Mouse (Mus musculus): Measurements from ENCODE around the gene Olfr571. TPM values are rescaled to one million over a fixed set of nuclear protein-coding genes. Genes with fewer than 3 reads are reported as not detected.

The Olfr571 gene
- polyA plus RNA-seq, 1 experiment = not detected

GRCm38 (mm10) chr7:102942475-102942874 is 25.1 kb upstream of the Olfr571 start, which contains the start of gene Olfr573-ps1:
Olfr573-ps1 (minus strand) TSS chr7:102942575.
- 89% methylated on average over 2 of the region's 2 CpGs for WGBS
- DNase-seq = no peak
- Histone ChIP-seq H3K27me3 (replicated peaks; ENCODE audit: control insufficient read depth, insufficient read depth, low read length) (no peaks in the 10 kb centered on the region), H3K4me1 (ENCODE audit: control insufficient read depth, insufficient read depth, low read length) (no peaks in the 10 kb centered on the region), H3K4me3 (ENCODE audit: insufficient read depth, low read depth, low read length) (no peak within 1 kb of the TSS), H3K36me3 (ENCODE audit: control insufficient read depth, insufficient read depth, low read length) (no peaks in the 10 kb centered on the region), H3K27ac (ENCODE audit: insufficient read depth, low read depth, low read length) (no peak within 1 kb of the TSS)
- TF ChIP-seq CTCF (conservative IDR thresholded peaks at IDR 0.05; ENCODE audit: insufficient read depth, insufficient read length, low read depth, low read length) = no peak
- TF ChIP-seq POLR2A (IDR thresholded peaks at IDR 0.05; ENCODE audit: low read depth, low read length) = no peak

DNA sequence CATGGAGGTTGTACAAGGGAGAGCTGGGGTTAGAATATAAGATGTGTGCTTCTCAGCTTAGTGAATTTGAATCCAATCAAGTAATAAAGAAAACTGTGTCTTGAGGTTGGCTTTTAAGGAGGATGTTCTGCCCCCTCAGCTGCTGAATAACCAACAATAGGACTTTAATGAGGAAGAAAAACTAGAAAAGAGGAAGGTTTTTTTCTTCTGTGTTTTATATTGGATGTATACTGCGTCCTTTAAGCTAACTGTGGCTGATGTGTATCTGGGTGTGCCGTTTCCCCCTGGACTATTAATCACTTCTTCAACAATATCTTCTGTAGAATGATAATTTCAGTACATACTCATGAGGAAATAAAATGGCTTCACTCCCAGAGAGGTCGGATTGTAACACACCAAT is 9.8 kb upstream of the Olfr571 start:
- no peaks in the 10 kb centered on the region for H3K4me1 ChIP-seq (ENCODE audit: control insufficient read depth, insufficient read depth, low read length)
- TF ChIP-seq POLR2A (IDR thresholded peaks at IDR 0.05; ENCODE audit: low read depth, low read length) = no peak
- no peak for TF ChIP-seq CTCF (conservative IDR thresholded peaks at IDR 0.05; ENCODE audit: insufficient read depth, insufficient read length, low read depth, low read length)
- H3K27ac ChIP-seq (ENCODE audit: insufficient read depth, low read depth, low read length) = no peak overlapping the region
- no peak overlapping the region for H3K4me3 ChIP-seq (ENCODE audit: insufficient read depth, low read depth, low read length)
- H3K27me3 ChIP-seq (replicated peaks; ENCODE audit: control insufficient read depth, insufficient read depth, low read length) = no peaks in the 10 kb centered on the region; the same call in 1 of the 2 replicates
- H3K36me3 ChIP-seq (ENCODE audit: control insufficient read depth, insufficient read depth, low read length) = no peaks in the 10 kb centered on the region
- DNase-seq = no peak
- 65% methylated on average over 3 of the region's 3 CpGs for WGBS

GRCm38 (mm10) chr7:102924109-102924508 is 6.8 kb upstream of the Olfr571 start, which contains the start of gene Olfr572:
Olfr572 (plus strand) TSS chr7:102924409.
- Histone ChIP-seq H3K27ac (ENCODE audit: insufficient read depth, low read depth, low read length) (no peak within 1 kb of the TSS), H3K4me3 (ENCODE audit: insufficient read depth, low read depth, low read length) (no peak within 1 kb of the TSS), H3K36me3 (ENCODE audit: control insufficient read depth, insufficient read depth, low read length) (no peaks in the 10 kb centered on the region), H3K27me3 (replicated peaks; ENCODE audit: control insufficient read depth, insufficient read depth, low read length) (no peaks in the 10 kb centered on the region), H3K4me1 (ENCODE audit: control insufficient read depth, insufficient read depth, low read length) (no peaks in the 10 kb centered on the region)
- 55% methylated on average over 1 of the region's 1 CpGs for WGBS
- DNase-seq = no peak
- TF ChIP-seq CTCF (conservative IDR thresholded peaks at IDR 0.05; ENCODE audit: insufficient read depth, insufficient read length, low read depth, low read length) (no peak), POLR2A (IDR thresholded peaks at IDR 0.05; ENCODE audit: low read depth, low read length) (no peak)

GRCm38 (mm10) chr7:102919632-102920031 is 2.3 kb upstream of the Olfr571 start:
- H3K4me3 ChIP-seq (ENCODE audit: insufficient read depth, low read depth, low read length) = no peak overlapping the region
- WGBS = 0% methylated on average over 1 of the region's 1 CpGs
- no peaks in the 10 kb centered on the region for H3K4me1 ChIP-seq (ENCODE audit: control insufficient read depth, insufficient read depth, low read length)
- no peak overlapping the region for H3K27ac ChIP-seq (ENCODE audit: insufficient read depth, low read depth, low read length)
- TF ChIP-seq CTCF (conservative IDR thresholded peaks at IDR 0.05; ENCODE audit: insufficient read depth, insufficient read length, low read depth, low read length) (no peak), POLR2A (IDR thresholded peaks at IDR 0.05; ENCODE audit: low read depth, low read length) (no peak)
- DNase-seq = peak; percentile 41
- no peaks in the 10 kb centered on the region for H3K27me3 ChIP-seq (replicated peaks; ENCODE audit: control insufficient read depth, insufficient read depth, low read length)
- H3K36me3 ChIP-seq (ENCODE audit: control insufficient read depth, insufficient read depth, low read length) = no peaks in the 10 kb centered on the region

- no peaks in the 10 kb centered on the region for H3K27me3 ChIP-seq (replicated peaks; ENCODE audit: control insufficient read depth, insufficient read depth, low read length)
- TF ChIP-seq POLR2A (IDR thresholded peaks at IDR 0.05; ENCODE audit: low read depth, low read length) (no peak), CTCF (conservative IDR thresholded peaks at IDR 0.05; ENCODE audit: insufficient read depth, insufficient read length, low read depth, low read length) (no peak)
- no peak overlapping the region for H3K4me3 ChIP-seq (ENCODE audit: insufficient read depth, low read depth, low read length)
- H3K36me3 ChIP-seq (ENCODE audit: control insufficient read depth, insufficient read depth, low read length) = no peaks in the 10 kb centered on the region
- no peak for DNase-seq
- no peak overlapping the region for H3K27ac ChIP-seq (ENCODE audit: insufficient read depth, low read depth, low read length)
- no peaks in the 10 kb centered on the region for H3K4me1 ChIP-seq (ENCODE audit: control insufficient read depth, insufficient read depth, low read length)
- 57% methylated on average over 5 of the region's 5 CpGs for WGBS
These were observed 931 bp downstream of the Olfr571 start for GRCm38 (mm10) chr7:102916405-102916804.

GRCm38 (mm10) chr7:102915261-102915660 is 2.1 kb downstream of the Olfr571 start:
- Histone ChIP-seq H3K36me3 (ENCODE audit: control insufficient read depth, insufficient read depth, low read length) (no peaks in the 10 kb centered on the region), H3K4me3 (ENCODE audit: insufficient read depth, low read depth, low read length) (no peak overlapping the region), H3K4me1 (ENCODE audit: control insufficient read depth, insufficient read depth, low read length) (no peaks in the 10 kb centered on the region), H3K27ac (ENCODE audit: insufficient read depth, low read depth, low read length) (no peak overlapping the region), H3K27me3 (replicated peaks; ENCODE audit: control insufficient read depth, insufficient read depth, low read length) (no peaks in the 10 kb centered on the region)
- 5% methylated on average over 1 of the region's 1 CpGs for WGBS
- no peak for DNase-seq
- no peak for TF ChIP-seq POLR2A (IDR thresholded peaks at IDR 0.05; ENCODE audit: low read depth, low read length)
- no peak for TF ChIP-seq CTCF (conservative IDR thresholded peaks at IDR 0.05; ENCODE audit: insufficient read depth, insufficient read length, low read depth, low read length)

DNA sequence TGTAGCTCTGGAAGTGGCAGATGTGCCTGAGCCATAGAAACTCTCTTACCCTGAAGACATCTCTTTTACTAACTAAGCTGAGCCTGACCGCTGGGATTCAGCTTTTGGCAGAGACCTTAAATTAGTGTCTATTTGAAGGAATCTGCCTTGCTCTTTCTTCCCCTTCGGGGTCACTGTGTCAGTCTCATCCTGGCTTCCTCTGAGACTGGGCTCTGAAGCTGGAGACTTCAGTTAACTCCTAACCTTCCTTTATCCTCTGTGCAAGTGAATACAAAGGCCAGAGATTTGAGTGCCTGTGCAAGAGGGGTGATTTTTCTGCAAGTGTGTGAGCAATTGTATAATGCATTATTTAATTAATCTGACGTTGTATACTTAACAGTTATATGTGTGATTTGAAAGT is 26.6 kb downstream of the Olfr571 start, which contains the start of gene Olfr569:
TSS of gene Olfr569 (minus strand) at position 101 of the 400 bp plus-strand sequence.
- no peaks in the 10 kb centered on the region for H3K27me3 ChIP-seq (replicated peaks; ENCODE audit: control insufficient read depth, insufficient read depth, low read length)
- 61% methylated on average over 3 of the region's 3 CpGs for WGBS
- no peak for DNase-seq
- no peak within 1 kb of the TSS for H3K4me3 ChIP-seq (ENCODE audit: insufficient read depth, low read depth, low read length)
- H3K36me3 ChIP-seq (ENCODE audit: control insufficient read depth, insufficient read depth, low read length) = no peaks in the 10 kb centered on the region
- H3K4me1 ChIP-seq (ENCODE audit: control insufficient read depth, insufficient read depth, low read length) = no peaks in the 10 kb centered on the region
- TF ChIP-seq CTCF (conservative IDR thresholded peaks at IDR 0.05; ENCODE audit: insufficient read depth, insufficient read length, low read depth, low read length) (no peak), POLR2A (IDR thresholded peaks at IDR 0.05; ENCODE audit: low read depth, low read length) (no peak)
- no peak within 1 kb of the TSS for H3K27ac ChIP-seq (ENCODE audit: insufficient read depth, low read depth, low read length)
